Mouse (Mus musculus) T-cell, adult 2 months (primary cell): ENCODE data around the gene Prl2a1.
"Not testable (repeated sequence)": the region's sequence is repeated elsewhere in the genome, so short reads cannot be mapped to it uniquely, and the experiment has no call there.

Experiments used
- DNase-seq: peaks from one replicate; pipeline ENCODE4 v3.0.0; 2022; ENCODE audit warnings: low spot score

The Prl2a1 gene

DNA sequence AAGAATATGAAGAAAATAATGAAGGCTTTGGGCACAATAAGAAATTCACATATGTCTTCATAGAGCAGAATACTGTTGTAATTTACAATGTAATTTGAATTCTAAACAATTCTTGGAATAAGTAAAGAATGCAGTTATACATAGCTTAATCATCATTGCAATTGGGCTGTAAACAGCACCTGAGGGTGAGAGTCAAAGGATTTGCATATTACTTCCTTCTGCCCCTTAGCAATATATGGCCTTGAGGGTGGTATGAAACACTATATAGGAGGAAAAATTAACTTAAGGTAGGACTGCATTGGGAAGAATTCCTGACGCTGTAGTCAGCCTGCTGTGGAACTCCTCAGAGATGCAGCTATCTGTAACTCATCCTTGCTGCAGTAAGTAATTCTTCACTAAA lies at the start of gene Prl2a1:
TSS of gene Prl2a1 (plus strand) at position 301 of the 400 bp plus-strand sequence.
- DNase-seq, result no peak

DNA sequence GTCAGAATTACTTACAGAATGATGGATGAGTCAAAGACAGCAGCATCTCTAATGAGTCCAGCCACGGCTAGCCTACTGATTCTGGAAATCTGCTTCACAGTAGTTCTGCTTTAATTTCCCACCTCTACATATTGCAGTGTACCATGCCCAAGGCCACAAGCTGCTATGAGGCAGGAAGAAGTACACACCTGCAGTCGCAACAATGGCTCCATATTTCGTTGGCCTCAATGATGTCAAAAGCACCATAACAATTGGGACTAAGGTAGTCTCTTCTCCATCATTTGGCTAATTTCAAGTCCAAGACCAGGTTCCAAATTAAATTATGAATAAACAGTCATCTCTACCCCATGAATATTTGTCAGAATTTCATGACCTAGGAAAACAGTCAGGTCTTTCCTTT lies 20.8 kb upstream of the Prl2a1 start, which contains the start of gene Prl7c1:
TSS of gene Prl7c1 (minus strand) at position 101 of the 400 bp plus-strand sequence.
- DNase-seq, result not testable (repeated sequence)

DNA sequence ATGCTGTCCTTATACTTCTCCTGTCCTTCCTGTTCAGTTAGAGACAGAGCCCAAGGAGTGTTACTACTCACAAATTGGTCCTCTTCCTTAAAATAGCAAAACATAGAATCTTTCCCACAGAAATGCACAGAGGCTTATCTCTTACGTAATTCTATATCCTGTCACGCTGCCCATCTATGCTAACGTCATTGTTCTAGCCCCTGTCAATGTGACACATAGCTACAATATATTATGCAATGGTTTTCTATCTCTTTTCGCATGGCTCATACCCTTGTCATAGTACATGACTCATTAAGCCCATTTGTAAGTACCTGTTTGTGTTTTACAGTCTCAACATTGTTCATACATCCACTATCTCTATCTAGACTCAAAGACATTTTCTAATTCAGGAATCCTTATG lies 2.2 kb upstream of the Prl2a1 start:
- DNase-seq, result no peak

DNA sequence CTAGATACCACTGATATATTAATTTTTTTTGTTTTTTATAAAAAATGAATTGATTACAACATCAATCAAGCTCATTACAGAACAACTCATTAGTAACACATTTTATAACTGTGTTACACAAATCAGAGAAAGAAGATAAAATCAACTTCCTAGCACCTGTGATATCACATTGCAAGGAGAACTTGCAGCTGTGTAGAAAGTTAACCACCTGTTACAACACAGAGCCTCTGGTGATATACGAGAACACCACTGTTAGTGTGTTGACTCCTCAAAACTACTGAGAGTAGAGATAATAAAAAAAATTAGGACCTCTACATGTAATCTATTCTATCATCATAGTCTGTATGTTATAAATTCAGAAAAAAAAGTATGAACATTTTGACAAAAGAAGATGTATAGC lies 1.3 kb downstream of the Prl2a1 start:
- DNase-seq, result no peak

DNA sequence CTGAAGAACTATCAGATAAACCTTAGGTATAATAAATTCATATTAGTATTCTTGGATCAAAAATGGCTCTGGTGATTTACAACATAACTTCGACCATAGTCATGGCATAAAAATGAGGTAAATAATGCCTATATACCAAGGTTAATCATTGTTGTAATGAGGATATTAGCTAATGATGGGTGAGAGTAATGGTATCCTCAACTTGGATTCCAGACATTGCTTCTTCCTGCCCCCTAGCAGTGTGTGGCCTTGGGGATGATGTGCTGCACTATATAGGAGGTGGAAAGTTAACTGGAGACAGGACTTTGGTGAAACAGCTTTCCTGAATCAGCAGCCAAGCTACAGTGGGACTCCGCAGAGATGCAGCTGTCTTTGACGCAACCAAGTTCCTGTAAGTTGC lies 47.6 kb downstream of the Prl2a1 start, which contains the start of gene Prl2c1:
TSS of gene Prl2c1 (plus strand) at position 301 of the 400 bp plus-strand sequence.
- no peak for DNase-seq
